Comparison of ENCODE assay signal across 11 mouse cellular contexts in genomic region chr4:133256820-133257219, GRCm38 (mm10). TPM values are rescaled to one million over a fixed set of nuclear protein-coding genes. Genes with fewer than 3 reads are reported as not detected.
A peak's percentile ranks its signal among the peaks of the same experiment; 100 is the strongest.
DNase-seq lines count a peak whose midpoint lies in the region; ATAC-seq and TF ChIP-seq lines count a peak whose summit lies in the region.
"Had no signal": no experiment of that assay in that cellular context is flagged by ENCODE, and none has a peak within 500 bp of the region (broad histone marks: within the 10 kb centered on the region; RNA-seq: fewer than 3 reads in every experiment).

No protein-coding gene starts in this region.

- TF ChIP-seq CTCF in E14TG2a.4 (conservative IDR thresholded peaks at IDR 0.05; ENCODE audit: low read length), result no peak
- TF ChIP-seq CTCF in brain, embryonic 14.5 days (IDR thresholded peaks at IDR 0.05; ENCODE audit: borderline replicate concordance, extremely low read depth, insufficient read depth, insufficient read length), result no peak

- 22% methylated on average over 21 of the region's 24 CpGs for WGBS in hindbrain, embryonic 15.5 days
- WGBS in hindbrain, embryonic 11.5 days, result 24% methylated on average over 24 of the region's 24 CpGs
- 18% methylated on average over 24 of the region's 24 CpGs for WGBS in limb, embryonic 13.5 days

- H3K27me3 ChIP-seq in hindbrain, embryonic 15.5 days, result peaks cover 27% of the 10 kb centered on the region
- H3K27me3 ChIP-seq in hindbrain, embryonic 11.5 days (ENCODE audit: control insufficient read depth, insufficient read depth, low read length), result peaks cover 23% of the 10 kb centered on the region
- H3K27me3 ChIP-seq in E14TG2a.4 (ENCODE audit: insufficient read depth, low read length), result peaks cover 61% of the 10 kb centered on the region
- H3K27me3 ChIP-seq in limb, embryonic 13.5 days, result peaks cover 68% of the 10 kb centered on the region
- H3K27me3 ChIP-seq: CH12.LX had no signal

- no peak overlapping the region for H3K9ac ChIP-seq in hindbrain, embryonic 15.5 days
- H3K9ac ChIP-seq in hindbrain, embryonic 11.5 days (ENCODE audit: low read depth, low read length), result no peak overlapping the region
- H3K9ac ChIP-seq in limb, embryonic 13.5 days, result no peak overlapping the region

- H3K27ac ChIP-seq in hindbrain, embryonic 15.5 days (replicated peaks), result no peak overlapping the region
- no peak overlapping the region for H3K27ac ChIP-seq in hindbrain, embryonic 11.5 days (ENCODE audit: low read depth, low read length)
- no peak overlapping the region for H3K27ac ChIP-seq in limb, embryonic 13.5 days

- no peak overlapping the region for H3K4me3 ChIP-seq in hindbrain, embryonic 15.5 days
- H3K4me3 ChIP-seq in hindbrain, embryonic 11.5 days (ENCODE audit: low read depth, low read length), result no peak overlapping the region
- H3K4me3 ChIP-seq in E14TG2a.4 (replicated peaks; ENCODE audit: low read length), result peak overlapping the region; percentile 69
- H3K4me3 ChIP-seq in limb, embryonic 13.5 days, result peak overlapping the region; percentile 12

- TF ChIP-seq POLR2A in brain, embryonic 14.5 days (IDR thresholded peaks at IDR 0.05; ENCODE audit: borderline replicate concordance, extremely low read depth, insufficient read depth, insufficient read length, poor library complexity, severe bottlenecking), result no peak

- no peaks in the 10 kb centered on the region; the same call in 1 of the 2 replicates for H3K4me1 ChIP-seq in hindbrain, embryonic 15.5 days (replicated peaks)
- no peaks in the 10 kb centered on the region for H3K4me1 ChIP-seq in hindbrain, embryonic 11.5 days (replicated peaks; ENCODE audit: control insufficient read depth, insufficient read depth, low read length)
- H3K4me1 ChIP-seq in E14TG2a.4 (replicated peaks; ENCODE audit: low read depth, low read length), result peaks cover 45% of the 10 kb centered on the region
- H3K4me1 ChIP-seq in limb, embryonic 13.5 days, result 0 out of 2 replicates have a peak, but pooled peaks cover 4% of the 10 kb centered on the region

- no peak for ATAC-seq in hindbrain, embryonic 15.5 days (ENCODE audit: low FRiP score, low read depth)
- no peak for ATAC-seq in hindbrain, embryonic 11.5 days (ENCODE audit: low FRiP score)
- ATAC-seq in limb, embryonic 13.5 days (ENCODE audit: low FRiP score, low read depth), result no peak

- DNase-seq in hindbrain, embryonic 11.5 days (ENCODE audit: low spot score), result no peak
- DNase-seq in brain, embryonic 14.5 days (ENCODE audit: low read depth), result peak; percentile 7
- DNase-seq in thymus, postnatal 36 days, result no peak
- DNase-seq in frontal cortex, postnatal 36 days (ENCODE audit: low spot score in 2 of 2), result no peak
- no peak for DNase-seq in gastrocnemius, adult 18-20 months (ENCODE audit: low spot score)
- DNase-seq: adrenal gland, adult 2 months; cerebellum, adult 9-10 months had no signal

- no peaks in the 10 kb centered on the region for H3K9me3 ChIP-seq in hindbrain, embryonic 15.5 days
- H3K9me3 ChIP-seq in hindbrain, embryonic 11.5 days (ENCODE audit: control insufficient read depth, low read length), result no peaks in the 10 kb centered on the region
- no peaks in the 10 kb centered on the region for H3K9me3 ChIP-seq in E14TG2a.4 (ENCODE audit: low read length)
- H3K9me3 ChIP-seq in limb, embryonic 13.5 days, result no peaks in the 10 kb centered on the region

- 0 out of 2 replicates have a peak overlapping the region, but pooled peaks have one; percentile 4 for H3K4me2 ChIP-seq in hindbrain, embryonic 15.5 days
- H3K4me2 ChIP-seq in hindbrain, embryonic 11.5 days (replicated peaks; ENCODE audit: low read depth, low read length), result no peak overlapping the region
- peak overlapping the region; percentile 45 for H3K4me2 ChIP-seq in limb, embryonic 13.5 days (replicated peaks)

- no peaks in the 10 kb centered on the region for H3K36me3 ChIP-seq in hindbrain, embryonic 15.5 days
- no peaks in the 10 kb centered on the region for H3K36me3 ChIP-seq in hindbrain, embryonic 11.5 days (ENCODE audit: control insufficient read depth, insufficient read depth, low read length)
- 0 out of 2 replicates have a peak, but pooled peaks cover 3% of the 10 kb centered on the region for H3K36me3 ChIP-seq in E14TG2a.4 (ENCODE audit: insufficient read depth, low read length)
- no peaks in the 10 kb centered on the region for H3K36me3 ChIP-seq in limb, embryonic 13.5 days

RNA-seq across cellular contexts. Expression of gene Sytl1, which starts 6.1 kb away (rescaled TPM):
- polyA plus RNA-seq in hindbrain, embryonic 15.5 days (2015; fragmentation: Nextera tagmentation; extraction: Ambion mirVana), result 0.32 and 0.35 TPM in 2 replicates
- polyA plus RNA-seq in hindbrain, embryonic 11.5 days (2014; fragmentation: Nextera tagmentation; extraction: Ambion mirVana), result 0.59 and 1.2 TPM in 2 replicates
- 1.5 and 2.6 TPM in 2 replicates for polyA plus RNA-seq in brain, embryonic 14.5 days (2012; rRNA removed)
- polyA plus RNA-seq in limb, embryonic 13.5 days (2015; fragmentation: Nextera tagmentation; extraction: Ambion mirVana), result 5.5 and 5.6 TPM in 2 replicates
- total RNA-seq in gastrocnemius, adult 18-20 months (2021), result under 1 TPM; 0.12 to 0.14 TPM

RNA-seq across cellular contexts. Expression of gene Map3k6, which starts 16.2 kb away (rescaled TPM):
- polyA plus RNA-seq in hindbrain, embryonic 15.5 days (2015; fragmentation: Nextera tagmentation; extraction: Ambion mirVana), result 1.8 and 2.2 TPM in 2 replicates
- polyA plus RNA-seq in hindbrain, embryonic 11.5 days (2014; fragmentation: Nextera tagmentation; extraction: Ambion mirVana), result 2.7 and 3.0 TPM in 2 replicates
- polyA plus RNA-seq in brain, embryonic 14.5 days (2012; rRNA removed), result 2.1 and 2.4 TPM in 2 replicates
- polyA plus RNA-seq in limb, embryonic 13.5 days (2015; fragmentation: Nextera tagmentation; extraction: Ambion mirVana), result 2.4 and 2.6 TPM in 2 replicates
- total RNA-seq in gastrocnemius, adult 18-20 months (2021), result 10 to 100 TPM in 1 of 2 experiments, 1 to 10 TPM in 1; 8.8 to 11.4 TPM

RNA-seq across cellular contexts. Expression of gene Tmem222, which starts 20.8 kb away (rescaled TPM):
- polyA plus RNA-seq in hindbrain, embryonic 15.5 days (2015; fragmentation: Nextera tagmentation; extraction: Ambion mirVana), result 109 and 121 TPM in 2 replicates
- polyA plus RNA-seq in hindbrain, embryonic 11.5 days (2014; fragmentation: Nextera tagmentation; extraction: Ambion mirVana), result 80.7 and 82.8 TPM in 2 replicates
- 120 and 154 TPM in 2 replicates for polyA plus RNA-seq in brain, embryonic 14.5 days (2012; rRNA removed)
- 84.0 and 86.8 TPM in 2 replicates for polyA plus RNA-seq in limb, embryonic 13.5 days (2015; fragmentation: Nextera tagmentation; extraction: Ambion mirVana)
- total RNA-seq in gastrocnemius, adult 18-20 months (2021), result 10 to 100 TPM; 26.8 to 26.9 TPM

RNA-seq across cellular contexts. Expression of gene Gpr3, which starts 44.5 kb away (rescaled TPM):
- polyA plus RNA-seq in hindbrain, embryonic 15.5 days (2015; fragmentation: Nextera tagmentation; extraction: Ambion mirVana), result 1.6 and 2.7 TPM in 2 replicates
- polyA plus RNA-seq in hindbrain, embryonic 11.5 days (2014; fragmentation: Nextera tagmentation; extraction: Ambion mirVana), result 0.19 and 0.50 TPM in 2 replicates
- 2.7 and 3.1 TPM in 2 replicates for polyA plus RNA-seq in brain, embryonic 14.5 days (2012; rRNA removed)
- 0.32 and 0.38 TPM in 2 replicates for polyA plus RNA-seq in limb, embryonic 13.5 days (2015; fragmentation: Nextera tagmentation; extraction: Ambion mirVana)
- not detected for total RNA-seq in gastrocnemius, adult 18-20 months (2021)

RNA-seq across cellular contexts. Expression of gene Cd164l2, which starts 44.9 kb away (rescaled TPM):
- 3.0 and 4.5 TPM in 2 replicates for polyA plus RNA-seq in hindbrain, embryonic 15.5 days (2015; fragmentation: Nextera tagmentation; extraction: Ambion mirVana)
- 0.91 and 0.93 TPM in 2 replicates for polyA plus RNA-seq in hindbrain, embryonic 11.5 days (2014; fragmentation: Nextera tagmentation; extraction: Ambion mirVana)
- polyA plus RNA-seq in brain, embryonic 14.5 days (2012; rRNA removed), result 0.74 and 0.85 TPM in 2 replicates
- polyA plus RNA-seq in limb, embryonic 13.5 days (2015; fragmentation: Nextera tagmentation; extraction: Ambion mirVana), result 2.8 and 5.9 TPM in 2 replicates
- total RNA-seq in gastrocnemius, adult 18-20 months (2021), result not detected
- total RNA-seq: CH12.LX had no signal

Comparison
In these comparisons a context has a peak if more than half of its experiments do, and no peak if none do; other contexts are left out.
1. H3K4me3 ChIP-seq: peak in E14TG2a.4 (single experiment) and limb, embryonic 13.5 days (single experiment); none in hindbrain, embryonic 15.5 days (single experiment) and hindbrain, embryonic 11.5 days (single experiment).